Mouse (Mus musculus) intestine, postnatal 0 days (tissue): Measurements from ENCODE around the gene 1700017B05Rik. TPM values are rescaled to one million over a fixed set of nuclear protein-coding genes. Genes with fewer than 3 reads are reported as not detected.

ENCODE experiments used
- ATAC-seq: fragments of 200-750 bp; cut with Nextera tagmentation; 2 replicates; pipeline ENCODE4 v1.8.0; 2017; ENCODE audit warnings: mild to moderate bottlenecking, moderate TSS enrichment, moderate library complexity
- H3K27ac ChIP-seq: fragments of 300-500 bp; sonication (generic); 2 replicates; pipeline ENCODE4 v1.5.1; 2014; ENCODE audit warnings: mild to moderate bottlenecking, low read depth, low read length, moderate library complexity
- H3K27me3 ChIP-seq: fragments of 300-500 bp; sonication (generic); replicated peaks from 2 replicates; pipeline ENCODE4 v1.6.1; 2014; ENCODE audit warnings: low read length, mixed read lengths; ENCODE audit not compliant: control insufficient read depth, insufficient read depth
- H3K36me3 ChIP-seq: fragments of 300-500 bp; sonication (generic); 2 replicates; pipeline ENCODE4 v1.6.1; 2014; ENCODE audit warnings: mild to moderate bottlenecking, moderate library complexity; ENCODE audit not compliant: control insufficient read depth, insufficient read depth
- H3K4me1 ChIP-seq: fragments of 300-500 bp; sonication (generic); replicated peaks from 2 replicates; pipeline ENCODE4 v1.6.1; 2014; ENCODE audit warnings: antibody characterized with exemption, low read length, mixed read lengths; ENCODE audit not compliant: control insufficient read depth, insufficient read depth
- H3K4me2 ChIP-seq: fragments of 300-500 bp; sonication (generic); replicated peaks from 2 replicates; pipeline ENCODE4 v1.6.1; 2014; ENCODE audit warnings: low read depth, mild to moderate bottlenecking, moderate library complexity
- H3K4me3 ChIP-seq: fragments of 300-500 bp; sonication (generic); 2 replicates; pipeline ENCODE4 v1.5.1; 2014; ENCODE audit warnings: low read depth, low read length
- H3K9ac ChIP-seq: fragments of 300-500 bp; sonication (generic); 2 replicates; pipeline ENCODE4 v1.6.1; 2014; ENCODE audit warnings: mild to moderate bottlenecking, low read depth, low read length
- H3K9me3 ChIP-seq: fragments of 300-500 bp; sonication (generic); 2 replicates; pipeline ENCODE4 v1.6.1; 2016; ENCODE audit warnings: mixed run types; ENCODE audit not compliant: control insufficient read depth
- CTCF ChIP-seq: sonication (generic); IDR thresholded peaks from 2 replicates; pipeline ENCODE4 v1.5.1; 2016; ENCODE audit warnings: low read depth, mild to moderate bottlenecking, control low read depth, antibody characterized with exemption, moderate library complexity
- WGBS: fragments of 180-500 bp; shearing (Covaris S2); extraction: QIAGEN DNeasy Blood & Tissue Kit; methylation state at CpG from one replicate; pipeline ENCODE4 v1.1.7; 2014; 5-methylcytosine and 5-hydroxymethylcytosine counted together
- polyA plus RNA-seq: library from polyadenylated mRNA; unstranded; fragments of >200 nt; fragmentation: Nextera tagmentation; extraction: Ambion mirVana; gene quantifications from 2 replicates; pipeline ENCODE4 v1.2.1, GENCODE M21; 2015

Gene 1700017B05Rik
- polyA plus RNA-seq, 1 experiment from 2014 or later = 12.8 TPM

DNA sequence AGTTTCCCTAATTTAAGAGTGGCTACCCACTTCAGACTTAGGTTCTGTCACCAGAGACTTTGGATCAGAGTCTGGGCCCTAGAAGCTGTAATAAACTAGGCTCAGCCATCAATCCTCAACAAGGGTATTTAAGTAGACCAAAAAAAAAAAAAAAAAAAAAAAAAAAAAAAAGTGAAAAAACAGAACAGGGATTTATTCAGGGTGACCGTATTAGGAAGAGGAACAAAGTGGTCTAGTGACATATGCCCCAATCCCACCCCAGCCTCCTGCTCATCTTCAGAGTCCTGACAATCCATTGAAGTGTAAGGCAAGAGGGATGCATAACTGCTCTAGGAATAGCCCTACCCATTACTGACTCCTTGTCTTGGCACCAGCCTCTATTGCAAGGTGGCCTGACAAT is 40.9 kb upstream of the 1700017B05Rik start:
- Histone ChIP-seq H3K27me3 (no peaks in the 10 kb centered on the region), H3K4me1 (no peaks in the 10 kb centered on the region), H3K36me3 (no peaks in the 10 kb centered on the region), H3K4me3 (no peak overlapping the region), H3K4me2 (no peak overlapping the region), H3K9me3 (no peaks in the 10 kb centered on the region), H3K27ac (no peak overlapping the region), H3K9ac (no peak overlapping the region)
- WGBS = 94% methylated on average over 1 of the region's 1 CpGs
- no peak for TF ChIP-seq CTCF
- ATAC-seq = no peak

DNA sequence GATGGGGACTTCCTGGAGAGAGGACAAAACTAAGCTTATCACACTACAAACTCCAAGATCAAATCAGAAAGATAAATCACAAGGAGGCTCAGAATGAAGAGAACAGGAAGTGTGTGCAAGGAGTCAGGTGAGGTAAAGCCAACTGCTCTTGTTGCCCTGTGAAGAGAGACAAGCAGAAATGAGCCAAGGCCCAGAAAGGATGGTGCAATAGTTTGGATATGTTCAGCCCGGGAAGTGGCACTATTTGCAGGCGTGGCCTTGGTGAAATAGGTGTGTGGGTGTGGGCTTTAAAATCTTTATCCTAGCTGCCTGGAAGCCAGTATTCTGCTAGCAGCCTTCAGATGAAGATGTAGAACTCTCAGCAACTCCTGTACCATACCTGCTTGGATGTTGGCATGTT is 38.4 kb upstream of the 1700017B05Rik start:
- WGBS = 49% methylated on average over 2 of the region's 2 CpGs

DNA sequence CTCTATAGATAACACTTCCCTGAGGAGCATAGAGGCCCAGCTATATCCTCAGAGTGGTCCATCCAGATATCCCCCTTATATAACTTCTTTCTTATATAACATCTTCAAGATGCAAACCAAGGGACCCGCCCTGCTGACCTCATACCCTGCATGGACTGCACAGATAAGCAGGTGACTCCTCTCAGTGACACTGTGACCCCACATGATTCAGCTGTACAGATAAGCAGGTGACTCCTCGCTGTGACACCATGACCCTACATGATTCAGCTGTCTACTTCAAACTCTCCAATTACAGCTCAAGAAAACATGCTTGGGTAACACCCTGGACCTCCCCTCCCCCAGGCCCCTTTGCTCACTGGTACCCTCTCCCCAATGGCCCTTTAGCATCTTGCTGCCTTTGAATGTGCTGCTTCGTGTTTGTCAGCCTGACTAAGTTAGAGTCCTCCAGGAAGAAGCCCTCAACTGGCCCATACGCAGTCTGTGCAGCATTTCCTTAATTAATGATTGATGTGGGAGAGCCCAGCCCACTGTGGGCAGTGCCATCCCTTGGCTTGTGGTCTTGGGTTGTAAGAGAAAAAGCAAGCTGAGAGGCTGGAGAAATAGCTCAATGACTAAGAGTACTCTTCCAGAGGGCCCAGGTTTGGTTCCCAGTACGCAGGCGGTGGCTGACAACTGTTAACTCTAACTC is 37.5 kb upstream of the 1700017B05Rik start:
- Histone ChIP-seq H3K9ac (no peak overlapping the region), H3K4me1 (no peaks in the 10 kb centered on the region), H3K36me3 (no peaks in the 10 kb centered on the region), H3K9me3 (no peaks in the 10 kb centered on the region), H3K27ac (0 out of 2 replicates have a peak overlapping the region, but pooled peaks have one; percentile 17), H3K4me3 (no peak overlapping the region), H3K4me2 (no peak overlapping the region), H3K27me3 (no peaks in the 10 kb centered on the region)
- WGBS = 51% methylated on average over 6 of the region's 6 CpGs
- TF ChIP-seq CTCF = no peak
- ATAC-seq = peak; percentile 78

More for the DNA sequence above, 38.4 kb upstream of the 1700017B05Rik start:
- Histone ChIP-seq H3K36me3 (no peaks in the 10 kb centered on the region), H3K9ac (no peak overlapping the region), H3K4me1 (no peaks in the 10 kb centered on the region), H3K27me3 (no peaks in the 10 kb centered on the region), H3K4me3 (no peak overlapping the region), H3K4me2 (no peak overlapping the region), H3K27ac (no peak overlapping the region), H3K9me3 (no peaks in the 10 kb centered on the region)
- ATAC-seq = no peak
- no peak for TF ChIP-seq CTCF

DNA sequence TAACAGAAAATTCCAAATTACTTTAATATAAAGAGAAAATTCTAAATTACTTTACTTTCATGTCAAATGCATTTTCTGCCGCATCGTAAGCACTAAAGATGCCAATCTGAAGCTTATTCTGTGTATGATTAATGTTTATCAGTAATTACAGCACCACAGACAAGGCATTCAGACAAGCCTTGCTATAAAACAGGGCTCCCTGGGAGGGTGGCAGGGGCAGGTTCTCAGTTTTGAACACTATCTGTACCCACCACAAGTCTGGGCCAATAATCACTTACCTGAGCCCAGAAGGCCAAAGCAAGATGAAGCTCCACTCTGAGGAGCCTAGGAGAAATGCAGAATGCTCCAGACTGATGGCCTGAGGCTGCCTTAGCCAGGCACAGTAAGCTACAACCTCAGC is 35.5 kb upstream of the 1700017B05Rik start:
- H3K4me1 ChIP-seq = no peaks in the 10 kb centered on the region
- no peak overlapping the region for H3K4me3 ChIP-seq
- no peak overlapping the region for H3K4me2 ChIP-seq
- 89% methylated on average over 2 of the region's 2 CpGs for WGBS
- no peaks in the 10 kb centered on the region for H3K9me3 ChIP-seq
- no peaks in the 10 kb centered on the region for H3K36me3 ChIP-seq
- ATAC-seq = no peak
- no peak for TF ChIP-seq CTCF
- no peak overlapping the region for H3K27ac ChIP-seq
- no peak overlapping the region for H3K9ac ChIP-seq
- no peaks in the 10 kb centered on the region for H3K27me3 ChIP-seq

DNA sequence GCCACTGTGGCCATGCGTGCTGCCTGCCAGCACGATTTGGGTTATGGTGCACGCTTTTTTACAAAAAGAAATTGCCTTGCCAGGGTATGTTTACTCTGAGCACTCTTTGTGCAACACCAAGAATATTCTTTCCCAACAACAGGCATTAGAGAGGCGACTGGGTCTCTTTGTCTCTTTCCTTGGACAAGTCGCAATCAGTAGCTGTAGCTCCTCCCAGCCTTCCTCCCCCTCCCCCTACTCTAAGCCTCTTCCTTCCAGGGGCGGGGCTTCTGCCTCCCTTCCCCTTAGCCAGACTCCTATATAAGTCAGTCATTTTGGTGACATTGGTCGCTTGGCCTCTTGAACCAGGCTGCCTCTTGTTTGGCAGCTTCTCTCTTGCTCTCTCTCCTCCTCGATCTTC is 33.9 kb upstream of the 1700017B05Rik start:
- ATAC-seq = no peak
- H3K27me3 ChIP-seq = no peaks in the 10 kb centered on the region

DNA sequence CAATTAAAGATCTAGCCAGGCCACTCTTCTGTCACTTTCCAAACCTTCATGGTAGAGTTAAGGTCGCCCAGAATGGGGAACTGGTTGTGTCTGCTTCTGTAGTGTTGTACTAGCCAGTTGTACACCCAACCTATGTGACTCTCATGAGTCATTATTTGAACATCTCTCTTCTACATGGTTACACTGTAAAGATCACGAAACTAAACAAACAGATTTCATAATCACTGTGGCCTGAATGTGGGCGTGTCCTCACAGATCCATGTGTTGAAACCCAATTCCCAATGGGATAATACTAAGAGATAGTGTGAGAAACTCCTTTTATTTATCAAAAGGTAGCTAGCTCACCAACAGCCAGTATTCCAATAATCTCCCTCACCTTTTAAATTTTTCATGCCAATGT is 33.3 kb upstream of the 1700017B05Rik start:
- H3K36me3 ChIP-seq = no peaks in the 10 kb centered on the region
- no peaks in the 10 kb centered on the region for H3K27me3 ChIP-seq
- no peak for TF ChIP-seq CTCF
- H3K4me2 ChIP-seq = no peak overlapping the region
- H3K27ac ChIP-seq = no peak overlapping the region
- no peak overlapping the region for H3K9ac ChIP-seq
- no peaks in the 10 kb centered on the region for H3K4me1 ChIP-seq
- no peak for ATAC-seq
- WGBS = 54% methylated on average over 3 of the region's 3 CpGs
- no peak overlapping the region for H3K4me3 ChIP-seq
- H3K9me3 ChIP-seq = no peaks in the 10 kb centered on the region

More for the DNA sequence above, 33.9 kb upstream of the 1700017B05Rik start:
- H3K27ac ChIP-seq = no peak overlapping the region
- H3K36me3 ChIP-seq = no peaks in the 10 kb centered on the region
- no peak overlapping the region for H3K9ac ChIP-seq
- H3K4me3 ChIP-seq = no peak overlapping the region
- H3K9me3 ChIP-seq = no peaks in the 10 kb centered on the region
- 75% methylated on average over 8 of the region's 8 CpGs for WGBS
- TF ChIP-seq CTCF = no peak
- H3K4me1 ChIP-seq = no peaks in the 10 kb centered on the region
- H3K4me2 ChIP-seq = no peak overlapping the region
